Mouse (Mus musculus): Measurements from ENCODE around the gene Catsperg1.
"Not testable (repeated sequence)": the region's sequence is repeated elsewhere in the genome, so short reads cannot be mapped to it uniquely, and the experiment has no call there.

The Catsperg1 gene

GRCm38 (mm10) chr7:29213675-29214082, at the start of gene Catsperg1:
Gene Catsperg1 (minus strand): TSS chr7:29214035.
- no peak for DNase-seq (ENCODE audit: inconsistent age in 2 of 2, low spot score in 1 of 2)

- no peak for DNase-seq (ENCODE audit: inconsistent age in 2 of 2, low spot score in 1 of 2)
Measured at GRCm38 (mm10) chr7:29262151-29262550, 48.3 kb upstream of the Catsperg1 start.

- no peak for DNase-seq (ENCODE audit: inconsistent age in 2 of 2, low spot score in 1 of 2)
Measured at GRCm38 (mm10) chr7:29259781-29260730, 46.2 kb upstream of the Catsperg1 start.

- no peak for DNase-seq (ENCODE audit: inconsistent age in 2 of 2, low spot score in 1 of 2)
Measured at GRCm38 (mm10) chr7:29257368-29257767, 43.5 kb upstream of the Catsperg1 start.

GRCm38 (mm10) chr7:29255875-29256274, 42.0 kb upstream of the Catsperg1 start:
- no peak for DNase-seq (ENCODE audit: inconsistent age in 2 of 2, low spot score in 1 of 2)

- no peak for DNase-seq (ENCODE audit: inconsistent age in 2 of 2, low spot score in 1 of 2)
Measured at GRCm38 (mm10) chr7:29253842-29254241, 40.0 kb upstream of the Catsperg1 start.

- DNase-seq (ENCODE audit: inconsistent age in 2 of 2, low spot score in 1 of 2) = no peak
Measured at GRCm38 (mm10) chr7:29251166-29251565, 37.3 kb upstream of the Catsperg1 start.

GRCm38 (mm10) chr7:29248261-29248841, 34.5 kb upstream of the Catsperg1 start, which contains the start of gene 2200002D01Rik:
Gene 2200002D01Rik (minus strand): TSS chr7:29248466.
- DNase-seq (ENCODE audit: inconsistent age in 2 of 2, low spot score in 1 of 2) = peak; percentile 52 to 85

- peak in 1 of 2 experiments; percentile 37 for DNase-seq (ENCODE audit: inconsistent age in 2 of 2, low spot score in 1 of 2)
Measured at GRCm38 (mm10) chr7:29247706-29248105, 33.9 kb upstream of the Catsperg1 start.

- peak; percentile 75 to 94 for DNase-seq (ENCODE audit: inconsistent age in 2 of 2, low spot score in 1 of 2)
Measured at GRCm38 (mm10) chr7:29247314-29247700, 33.5 kb upstream of the Catsperg1 start.

GRCm38 (mm10) chr7:29246619-29247313, 32.9 kb upstream of the Catsperg1 start:
- DNase-seq (ENCODE audit: inconsistent age in 2 of 2, low spot score in 1 of 2) = no peak

GRCm38 (mm10) chr7:29246015-29246414, 32.2 kb upstream of the Catsperg1 start:
- DNase-seq (ENCODE audit: inconsistent age in 2 of 2, low spot score in 1 of 2) = no peak

GRCm38 (mm10) chr7:29244732-29245416, 31.0 kb upstream of the Catsperg1 start:
- DNase-seq (ENCODE audit: inconsistent age in 2 of 2, low spot score in 1 of 2) = peak; percentile 34 to 65

GRCm38 (mm10) chr7:29238019-29238967, 24.5 kb upstream of the Catsperg1 start, which contains the start of gene Yif1b:
Gene Yif1b (plus strand): TSS chr7:29238329.
- peak; percentile 98 to 99 for DNase-seq (ENCODE audit: inconsistent age in 2 of 2, low spot score in 1 of 2)

- DNase-seq (ENCODE audit: inconsistent age in 2 of 2, low spot score in 1 of 2) = not testable (repeated sequence)
Measured at GRCm38 (mm10) chr7:29237596-29237995, 23.8 kb upstream of the Catsperg1 start.

- DNase-seq (ENCODE audit: inconsistent age in 2 of 2, low spot score in 1 of 2) = no peak
Measured at GRCm38 (mm10) chr7:29236593-29236992, 22.8 kb upstream of the Catsperg1 start.

GRCm38 (mm10) chr7:29234661-29235060, 20.8 kb upstream of the Catsperg1 start:
- no peak for DNase-seq (ENCODE audit: inconsistent age in 2 of 2, low spot score in 1 of 2)

GRCm38 (mm10) chr7:29233745-29234144, 19.9 kb upstream of the Catsperg1 start:
- no peak for DNase-seq (ENCODE audit: inconsistent age in 2 of 2, low spot score in 1 of 2)

- peak; percentile 45 to 67 for DNase-seq (ENCODE audit: inconsistent age in 2 of 2, low spot score in 1 of 2)
Measured at GRCm38 (mm10) chr7:29232247-29233013, 18.6 kb upstream of the Catsperg1 start, which contains the start of gene Kcnk6. Gene Kcnk6 (minus strand): TSS chr7:29232515.
